Mouse (Mus musculus) brain, embryonic 14.5 days (tissue): ENCODE data around the gene Litaf.

Experiments
- CTCF ChIP-seq: fragments of 200-500 bp; IDR thresholded peaks from 2 replicates; pipeline ENCODE4 v1.5.1; 2012; ENCODE audit warnings: inconsistent platforms, mild to moderate bottlenecking, moderate library complexity, borderline replicate concordance; ENCODE audit not compliant: insufficient read depth, insufficient read length; ENCODE audit errors: extremely low read depth
- POLR2A ChIP-seq: fragments of 200-500 bp; IDR thresholded peaks from 2 replicates; pipeline ENCODE4 v1.6.1; 2012; ENCODE audit warnings: mild to moderate bottlenecking, inconsistent platforms, borderline replicate concordance; ENCODE audit not compliant: poor library complexity, insufficient read depth, insufficient read length, severe bottlenecking; ENCODE audit errors: extremely low read depth

GRCm38 (mm10) chr16:11097301-11097700 lies 31.3 kb upstream of the Litaf start:
- TF ChIP-seq POLR2A (no peak), CTCF (no peak)
